23 mouse cellular contexts compared by ENCODE assay signal in the genomic region with DNA sequence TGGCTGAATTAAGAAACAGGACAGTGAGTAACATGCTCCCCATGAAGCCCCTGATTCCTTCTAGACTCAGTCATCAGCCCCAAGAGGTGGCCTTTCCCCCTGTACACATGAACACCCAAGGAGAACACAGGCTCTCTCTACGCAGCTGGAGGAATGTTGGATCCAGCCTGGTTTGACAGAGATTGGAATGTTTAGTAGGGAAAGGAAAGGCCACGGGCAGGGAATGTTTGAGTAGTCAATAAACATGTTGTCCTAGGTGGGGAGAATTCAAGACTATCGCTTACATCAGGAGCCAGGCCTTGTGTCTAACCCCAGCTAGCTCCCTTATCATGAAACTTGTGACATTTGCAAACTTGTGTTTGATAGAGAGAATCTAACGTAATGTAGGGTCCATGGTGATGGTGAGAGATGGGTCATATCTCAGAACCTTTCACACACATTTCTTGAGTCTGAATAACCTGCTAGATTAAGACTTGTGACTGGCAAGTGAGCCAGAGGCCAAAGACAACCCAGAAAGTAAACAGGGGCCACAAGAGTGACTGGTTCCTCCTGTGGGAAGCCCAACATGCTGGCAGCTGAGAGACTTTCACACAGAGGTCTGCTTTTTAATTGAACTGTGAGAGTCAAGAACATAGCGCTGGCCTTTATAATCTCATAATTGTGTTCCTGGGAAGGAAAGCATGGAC.
"Had no signal": no experiment of that assay in that cellular context is flagged by ENCODE, and none has a peak within 500 bp of the region (broad histone marks: within the 10 kb centered on the region; RNA-seq: fewer than 3 reads in every experiment).

No protein-coding gene starts in this region.

- H3K27me3 ChIP-seq: heart, embryonic 13.5 days; heart, embryonic 15.5 days; hindbrain, embryonic 13.5 days; hindbrain, embryonic 15.5 days; limb, embryonic 12.5 days had no signal

- H3K36me3 ChIP-seq: heart, embryonic 13.5 days; heart, embryonic 15.5 days; hindbrain, embryonic 13.5 days; hindbrain, embryonic 15.5 days; limb, embryonic 10.5 days; limb, embryonic 12.5 days had no signal

- H3K27ac ChIP-seq: heart, embryonic 13.5 days; heart, embryonic 15.5 days; hindbrain, embryonic 13.5 days; hindbrain, embryonic 15.5 days; hindbrain, postnatal 0 days; layer of hippocampus, adult 2 months; left cerebral cortex, adult 2 months; limb, embryonic 10.5 days; limb, embryonic 12.5 days had no signal

- H3K9ac ChIP-seq: heart, embryonic 13.5 days; heart, embryonic 15.5 days; hindbrain, embryonic 13.5 days; hindbrain, embryonic 15.5 days; limb, embryonic 12.5 days had no signal

- DNase-seq: gastrocnemius, postnatal 14 days; gastrocnemius, postnatal 36 days; heart, adult 18-20 months; heart, postnatal 14 days; heart, postnatal 36 days; kidney, adult 11 months; kidney, adult 8-10 months; kidney, postnatal 10 days; kidney, postnatal 25 days; kidney, postnatal 4 days; liver had no signal

- ATAC-seq: forebrain, embryonic 16.5 days; hindbrain, postnatal 0 days; intestine, embryonic 16.5 days had no signal

- H3K9me3 ChIP-seq: heart, embryonic 13.5 days; heart, embryonic 15.5 days; hindbrain, embryonic 13.5 days; hindbrain, embryonic 15.5 days; limb, embryonic 10.5 days had no signal

- H3K4me2 ChIP-seq: heart, embryonic 11.5 days; heart, embryonic 13.5 days; heart, embryonic 15.5 days; hindbrain, embryonic 13.5 days; hindbrain, embryonic 15.5 days; limb, embryonic 12.5 days had no signal

- H3K4me1 ChIP-seq: heart, embryonic 13.5 days; heart, embryonic 15.5 days; hindbrain, embryonic 13.5 days; hindbrain, embryonic 15.5 days; limb, embryonic 10.5 days; limb, embryonic 12.5 days had no signal

- H3K4me3 ChIP-seq: heart, embryonic 13.5 days; heart, embryonic 15.5 days; hindbrain, embryonic 13.5 days; hindbrain, embryonic 15.5 days; layer of hippocampus, adult 2 months; left cerebral cortex, adult 2 months; limb, embryonic 10.5 days; limb, embryonic 12.5 days had no signal
